Mouse (Mus musculus) monocyte, adult 5-6 weeks (primary cell): ENCODE measurements at regions not wholly inside any gene's neighbourhood (a gene's known extent, or its start where the extent isn't known, plus 50 kb on each side); places are given as distances from the start of the nearest gene placed in this dataset.

Experiments
- ATAC-seq: fragments of 153-309, 156-312 bp; replicated peaks from 2 replicates; pipeline ENCODE4 v1.8.0; 2017; ENCODE audit warnings: mild to moderate bottlenecking; ENCODE audit not compliant: low TSS enrichment, insufficient number of reproducible peaks, severe bottlenecking, poor library complexity, low FRiP score

GRCm38 (mm10) chr2:114918420-114919332 lies 263.9 kb upstream of the Dph6 start:
- ATAC-seq: 0 out of 2 replicates have a peak, but pooled peaks have one; percentile 43

GRCm38 (mm10) chr2:114923911-114924310 lies 269.1 kb upstream of the Dph6 start:
- ATAC-seq: no peak

GRCm38 (mm10) chr2:114935436-114935835 lies 280.7 kb upstream of the Dph6 start:
- ATAC-seq: no peak

GRCm38 (mm10) chr2:114938416-114939147 lies 283.8 kb upstream of the Dph6 start:
- ATAC-seq: no peak

- no peak for ATAC-seq
These were observed 311.3 kb upstream of the Dph6 start for GRCm38 (mm10) chr2:114966111-114966510.

GRCm38 (mm10) chr2:114968651-114969050 lies 313.9 kb upstream of the Dph6 start:
- ATAC-seq: no peak

GRCm38 (mm10) chr2:114993419-114993818 lies 338.7 kb upstream of the Dph6 start:
- no peak for ATAC-seq

- ATAC-seq: no peak
These were observed 339.1 kb upstream of the Dph6 start for GRCm38 (mm10) chr2:114993882-114994281.

- no peak for ATAC-seq
These were observed 340.1 kb upstream of the Dph6 start for GRCm38 (mm10) chr2:114994691-114995347.

GRCm38 (mm10) chr2:115013916-115014315 lies 359.2 kb upstream of the Dph6 start:
- no peak for ATAC-seq

- ATAC-seq: no peak
These were observed 372.0 kb upstream of the Dph6 start for GRCm38 (mm10) chr2:115026777-115027176.

- no peak for ATAC-seq
These were observed 376.4 kb upstream of the Dph6 start for GRCm38 (mm10) chr2:115031134-115031533.

- no peak for ATAC-seq
These were observed 381.4 kb upstream of the Dph6 start for GRCm38 (mm10) chr2:115036205-115036604.

- ATAC-seq: no peak
These were observed 387.6 kb upstream of the Dph6 start for GRCm38 (mm10) chr2:115042299-115042785.

GRCm38 (mm10) chr2:115056327-115057070 lies 401.7 kb upstream of the Dph6 start:
- ATAC-seq: no peak

GRCm38 (mm10) chr2:115057200-115057599 lies 402.4 kb upstream of the Dph6 start:
- ATAC-seq: no peak

- no peak for ATAC-seq
These were observed 412.9 kb upstream of the Dph6 start for GRCm38 (mm10) chr2:115067489-115068163.

GRCm38 (mm10) chr2:115069704-115070103 lies 414.9 kb upstream of the Dph6 start:
- ATAC-seq: no peak
